Mouse (Mus musculus) heart, postnatal 4 days (tissue): Measurements from ENCODE around the gene Pcyox1. TPM values are rescaled to one million over a fixed set of nuclear protein-coding genes. Genes with fewer than 3 reads are reported as not detected.
"Not testable (repeated sequence)": the region's sequence is repeated elsewhere in the genome, so short reads cannot be mapped to it uniquely, and the experiment has no call there.

Experiments
- DNase-seq: peaks from one replicate; pipeline ENCODE4 v3.0.0; 2021
- total RNA-seq, 2 experiments: library from RNA; stranded (reverse); gene quantifications; 2 replicates each; pipeline ENCODE4 v1.2.3; 2021

Gene Pcyox1
- total RNA-seq, 2 experiments from 2014 or later = 52.5 TPM

DNA sequence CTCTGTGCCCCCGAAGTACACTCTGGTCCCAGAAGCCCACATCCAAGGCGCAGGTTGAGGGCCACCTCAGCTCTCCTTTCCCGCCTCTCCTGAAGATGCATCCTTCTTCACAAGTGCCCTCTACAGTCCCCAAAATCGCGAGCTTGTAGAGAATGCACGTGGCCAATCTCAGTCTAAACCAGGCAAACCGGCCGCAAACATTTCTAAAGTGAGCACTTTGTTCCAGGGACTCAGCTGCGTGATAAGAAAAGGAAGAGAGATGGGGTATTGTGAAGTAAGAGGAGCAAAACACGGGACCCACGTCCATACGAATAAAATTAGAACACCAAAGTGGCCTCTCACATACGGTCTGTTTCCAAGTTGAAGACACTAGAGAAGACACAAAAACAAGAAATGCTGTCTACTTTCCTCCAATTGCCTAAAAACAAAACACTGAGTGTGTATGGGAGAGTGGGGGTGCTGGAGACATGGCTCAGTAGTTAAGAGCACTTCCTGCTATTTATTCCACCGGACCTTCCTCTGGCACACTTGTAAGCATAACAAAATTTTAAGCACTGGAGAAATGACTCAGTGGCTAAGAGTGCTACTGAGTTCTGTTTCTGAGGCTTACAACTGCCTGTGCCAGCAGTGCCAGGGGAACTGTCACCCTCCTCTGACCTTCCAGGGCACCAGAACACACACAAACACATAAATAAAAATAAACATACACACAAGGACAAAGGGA, 465 bp upstream of the Pcyox1 start:
- DNase-seq = no peak

- DNase-seq = no peak
Observed at GRCm38 (mm10) chr6:86395969-86396368, 985 bp downstream of the Pcyox1 start.

DNA sequence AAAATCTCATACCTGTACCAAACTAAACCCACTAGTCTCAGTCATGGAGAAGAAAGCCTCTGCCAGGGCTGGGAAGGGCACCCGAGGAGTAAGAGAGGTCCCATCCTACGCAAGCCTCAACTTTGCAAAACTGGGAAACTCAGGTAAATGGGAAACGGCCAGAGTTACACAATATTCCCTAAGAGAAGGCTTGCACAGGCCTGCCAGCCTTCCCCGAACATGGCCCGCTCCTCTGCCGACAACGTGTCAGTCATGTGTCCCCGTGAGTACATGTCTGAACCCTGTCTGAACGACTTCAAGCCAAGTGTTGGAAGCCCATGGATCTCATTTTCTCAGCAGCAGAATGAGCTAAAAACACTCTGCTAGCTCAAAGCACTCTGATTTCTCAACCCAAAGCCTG, 1.9 kb downstream of the Pcyox1 start:
- no peak for DNase-seq

DNA sequence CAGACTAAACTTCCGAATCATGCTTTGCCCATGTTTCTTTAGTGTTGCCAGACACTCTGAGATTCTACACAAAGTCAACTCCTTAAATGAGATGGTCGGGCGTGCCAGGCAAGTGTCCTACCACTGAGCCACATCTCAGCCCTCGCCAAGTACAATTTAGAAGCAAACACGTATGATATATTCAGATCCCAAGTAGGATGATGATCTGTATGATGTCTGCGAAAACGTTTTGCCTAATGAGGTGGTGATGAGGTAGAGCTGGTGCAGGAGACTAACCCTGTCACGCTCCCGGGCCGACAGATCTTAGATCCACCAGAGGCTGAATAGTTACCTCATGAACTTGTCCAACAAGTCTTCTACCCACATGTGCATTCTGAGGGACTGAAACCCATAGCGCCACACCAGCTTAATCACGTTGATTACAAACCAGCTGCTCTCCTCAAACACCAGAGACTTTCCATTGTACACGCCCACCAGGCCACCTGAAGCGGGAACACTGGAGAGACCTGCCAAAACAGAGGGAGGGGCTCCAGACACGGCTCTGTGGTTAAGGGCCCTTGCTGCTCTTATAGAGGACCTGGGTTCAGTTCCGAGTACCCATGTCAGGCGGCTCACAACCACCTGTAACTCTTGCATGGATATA, 2.8 kb downstream of the Pcyox1 start:
- DNase-seq = no peak

DNA sequence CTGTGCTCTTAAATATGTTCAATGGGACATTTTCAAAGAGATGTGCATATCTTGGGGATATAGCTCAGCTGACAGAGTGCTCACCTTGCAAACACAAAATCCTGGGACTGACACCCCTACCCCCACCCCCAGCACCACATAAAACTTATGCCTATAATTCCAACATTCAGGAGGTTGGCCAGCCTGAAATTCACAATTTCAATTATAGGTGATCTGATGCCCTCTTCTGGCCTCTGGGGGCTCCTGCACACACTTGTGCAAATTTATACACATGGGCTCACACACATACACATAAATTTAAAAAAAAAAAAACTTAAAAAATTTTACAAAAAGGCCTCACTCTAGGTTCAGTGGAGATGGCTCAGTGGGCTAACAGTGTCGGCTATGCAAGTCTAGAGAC, 3.8 kb downstream of the Pcyox1 start:
- DNase-seq = no peak

GRCm38 (mm10) chr6:86391326-86391725, 5.6 kb downstream of the Pcyox1 start:
- DNase-seq = no peak

DNA sequence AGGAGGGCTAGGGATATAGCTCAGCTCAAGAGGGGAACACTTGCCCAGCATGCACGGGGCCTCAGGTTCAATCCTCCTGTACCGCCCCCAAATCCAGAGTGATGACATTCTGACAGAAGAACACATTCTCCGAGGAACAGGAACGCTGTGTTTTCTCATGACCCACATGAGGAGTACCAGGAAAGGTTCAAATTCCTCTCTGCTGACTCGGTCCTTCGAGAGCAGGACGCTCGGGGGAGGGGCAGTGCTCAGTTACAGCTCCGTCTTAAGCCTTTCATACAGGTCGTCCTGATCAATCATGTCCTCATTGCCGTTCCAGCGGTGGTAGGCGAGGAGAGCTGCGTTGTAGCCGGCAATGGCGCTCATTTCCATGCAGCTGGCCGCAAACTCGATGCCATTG, 8.5 kb downstream of the Pcyox1 start:
- no peak for DNase-seq

DNA sequence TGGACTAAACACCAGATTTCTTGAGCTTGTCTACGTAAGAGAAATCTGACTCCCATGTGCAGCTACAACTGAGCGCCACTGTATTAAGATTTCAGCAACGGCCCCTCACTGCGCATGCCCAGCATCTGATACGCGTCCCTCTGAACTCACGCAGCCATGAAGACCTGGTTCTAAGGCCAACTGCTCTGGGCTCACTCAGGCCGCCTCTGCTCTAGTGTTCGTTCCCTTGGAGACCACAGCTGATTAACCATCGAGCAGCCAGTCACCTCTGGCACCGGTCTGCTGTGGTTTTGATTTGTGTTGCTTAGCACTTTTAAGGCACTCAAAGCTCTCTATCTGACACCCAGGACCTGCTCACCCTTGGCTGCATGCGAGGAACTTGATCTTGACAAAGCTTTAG, 9.6 kb downstream of the Pcyox1 start:
- DNase-seq = no peak

DNA sequence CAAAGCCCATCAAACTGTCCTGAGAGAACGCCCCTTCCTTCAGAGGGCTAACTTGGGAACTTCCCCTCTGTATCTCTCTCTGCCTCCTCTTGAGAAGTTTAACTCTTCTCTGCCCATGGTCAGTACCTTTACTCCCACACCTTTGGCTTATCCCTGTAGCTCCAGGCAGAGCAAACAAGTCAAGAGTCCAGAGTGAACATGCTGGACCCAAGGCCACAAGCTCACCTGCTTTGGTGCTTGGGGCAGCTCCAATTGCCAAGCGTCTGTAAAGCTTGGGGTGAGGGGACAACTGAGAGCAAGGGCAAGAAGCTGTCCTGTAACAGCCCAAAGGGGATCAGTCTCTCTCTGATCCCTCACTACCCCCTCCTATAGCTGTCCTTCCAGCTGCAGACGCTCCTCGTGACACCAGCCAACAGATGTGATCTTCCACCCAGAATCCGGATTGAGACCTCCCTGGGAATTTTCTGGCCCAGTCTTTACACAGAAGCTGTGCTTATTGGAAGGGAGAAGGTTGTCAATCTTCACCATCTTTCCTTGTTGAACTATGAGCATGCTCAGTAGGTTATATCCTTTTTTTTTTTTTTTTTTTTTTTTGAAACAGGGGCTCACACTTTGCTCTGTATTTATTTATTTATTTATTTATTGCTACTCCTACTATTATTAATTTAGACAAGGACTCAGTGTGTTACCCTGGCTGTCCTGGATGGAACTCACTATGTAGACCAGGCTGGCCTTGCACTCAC, 11.4 kb downstream of the Pcyox1 start:
- DNase-seq = no peak

DNA sequence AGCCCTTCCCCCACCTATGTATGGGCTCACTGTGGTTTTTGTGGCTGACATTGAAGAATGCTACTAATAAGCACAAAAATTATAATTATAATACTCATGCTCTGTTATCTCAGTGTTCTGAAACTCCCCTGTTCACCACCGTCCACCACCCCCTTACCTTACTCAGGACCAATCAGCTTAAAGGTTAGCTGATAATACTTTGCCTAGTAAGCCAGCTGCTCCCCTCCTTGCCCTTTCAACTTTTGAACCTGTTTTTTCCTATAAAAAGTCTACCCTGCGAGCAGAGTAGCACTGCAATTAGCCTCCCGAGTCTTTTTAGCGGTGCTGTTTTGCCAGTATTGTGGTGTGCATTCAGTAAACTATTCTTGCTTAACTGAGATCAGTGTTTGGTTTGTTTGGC, 12.3 kb downstream of the Pcyox1 start:
- DNase-seq = no peak

DNA sequence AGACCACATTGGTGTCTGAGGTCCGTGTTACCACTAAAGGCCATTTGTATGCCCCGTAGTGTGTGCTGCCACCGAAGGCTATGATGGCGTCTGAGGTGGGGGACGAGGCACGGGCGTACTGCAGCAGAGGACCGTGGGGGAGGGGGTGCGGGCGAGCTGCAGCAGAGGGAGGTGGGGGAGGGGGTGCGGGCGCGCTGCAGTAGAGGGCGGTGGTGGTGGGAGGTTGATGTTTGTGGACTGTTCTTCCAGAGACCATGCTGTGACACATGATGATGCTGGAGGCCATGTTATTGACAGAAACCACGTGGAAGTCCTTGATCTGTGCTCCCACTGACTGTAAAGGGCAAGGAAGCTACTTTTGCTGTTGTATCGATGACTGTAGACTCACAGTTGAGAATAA, 13.6 kb downstream of the Pcyox1 start:
- DNase-seq = no peak

DNA sequence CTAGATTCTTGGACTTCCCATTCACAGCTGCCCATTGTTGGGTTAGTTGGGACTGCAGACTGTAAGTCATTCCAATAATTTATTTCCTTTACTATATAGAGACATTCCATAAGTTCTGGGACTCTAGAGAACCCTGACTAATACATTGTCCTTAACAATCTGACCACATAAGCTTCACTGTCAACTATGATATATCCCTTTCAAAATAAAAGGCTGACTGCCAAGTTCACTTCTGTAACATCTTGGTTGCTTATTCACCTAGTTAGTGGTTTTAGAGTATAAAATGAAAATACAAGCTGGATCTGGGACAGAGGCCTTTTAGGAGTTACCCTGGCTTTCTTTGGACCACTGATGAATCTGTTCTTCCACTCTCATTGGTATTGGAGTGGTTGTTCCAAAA, 14.4 kb downstream of the Pcyox1 start:
- no peak for DNase-seq

- not testable (repeated sequence) for DNase-seq
Observed at GRCm38 (mm10) chr6:86380112-86380511, 16.8 kb downstream of the Pcyox1 start.

DNA sequence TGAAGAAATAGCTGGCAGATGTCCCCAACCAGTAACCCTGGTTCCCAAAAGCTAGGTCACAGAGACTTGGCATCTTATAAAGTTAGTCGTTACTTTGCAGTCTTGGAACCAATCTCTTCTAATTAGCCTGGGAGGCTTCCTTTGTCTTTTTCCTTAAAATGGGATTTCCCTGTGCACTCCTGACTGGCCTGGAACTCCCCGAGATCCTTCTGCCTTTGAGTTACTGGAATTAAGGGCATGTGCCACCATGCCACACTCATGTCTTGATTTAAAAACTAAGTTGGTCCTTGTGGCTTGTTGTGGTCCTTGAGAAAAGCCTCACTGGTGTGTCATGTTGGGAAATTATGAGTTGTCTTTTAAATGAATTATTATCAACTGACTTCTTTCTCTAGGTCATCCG, 18.6 kb downstream of the Pcyox1 start:
- DNase-seq = no peak

GRCm38 (mm10) chr6:86373556-86373955, 23.4 kb downstream of the Pcyox1 start:
- no peak for DNase-seq

- no peak for DNase-seq
Observed at GRCm38 (mm10) chr6:86371950-86372516, 24.9 kb downstream of the Pcyox1 start.

DNA sequence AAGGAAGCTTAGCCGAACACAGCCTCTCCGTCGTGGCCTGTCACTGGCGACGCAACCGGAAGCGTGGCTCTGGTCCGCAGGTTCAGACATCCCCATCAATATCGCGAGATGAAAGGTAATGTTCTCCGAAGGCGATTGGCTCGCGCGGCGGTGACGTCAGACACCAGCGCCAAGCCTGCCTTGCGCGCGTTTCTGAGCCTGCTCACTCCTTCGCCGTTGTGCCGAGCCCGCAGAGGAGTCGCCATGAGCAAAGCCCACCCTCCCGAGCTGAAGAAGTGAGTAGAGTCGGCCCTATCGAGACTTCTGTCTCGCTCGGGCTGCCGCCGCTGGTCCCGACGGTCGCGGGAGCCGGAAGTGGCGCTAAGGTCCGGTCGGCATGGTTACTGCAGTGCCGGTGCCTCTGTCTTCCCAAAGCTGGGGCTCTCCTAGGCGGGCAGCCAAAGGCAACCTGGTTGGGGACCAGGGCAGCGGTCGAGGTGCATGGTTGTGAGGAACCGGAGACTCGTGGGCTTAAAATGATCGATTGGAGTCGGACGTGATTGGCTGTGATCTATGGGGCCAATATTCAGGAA, 25.5 kb downstream of the Pcyox1 start:
- peak; percentile 96 for DNase-seq

DNA sequence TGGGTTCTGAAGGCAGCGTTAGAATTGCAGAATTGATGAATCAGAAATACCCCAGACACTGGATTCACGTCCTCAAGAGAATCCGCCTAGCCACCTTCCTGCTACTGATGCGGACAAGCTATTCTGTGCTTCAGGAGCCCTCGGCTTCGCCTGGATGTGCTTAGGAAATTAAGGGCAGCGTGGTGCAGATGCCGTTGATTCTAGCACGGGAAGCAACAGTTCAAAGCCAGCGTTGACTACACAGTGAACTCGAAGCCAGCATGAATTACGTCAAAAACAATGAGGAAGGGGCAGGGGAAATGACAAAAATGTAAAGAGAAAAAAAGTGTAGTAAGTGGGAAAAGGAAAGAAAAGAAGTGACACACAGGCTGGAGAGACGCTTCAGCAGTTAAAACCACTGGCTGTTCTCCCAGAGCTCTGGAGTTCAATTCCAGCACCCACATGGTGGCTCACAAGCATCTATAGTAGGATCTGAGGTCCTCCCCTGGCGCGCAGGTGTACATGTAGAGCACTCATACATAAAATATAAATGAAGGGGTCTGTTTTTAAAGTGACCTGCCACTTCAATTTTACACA, 26.1 kb downstream of the Pcyox1 start, which contains the start of gene Snrpg:
Gene Snrpg (plus strand): TSS at position 541 of the 576 bp plus-strand sequence.
- peak; percentile 11 for DNase-seq

DNA sequence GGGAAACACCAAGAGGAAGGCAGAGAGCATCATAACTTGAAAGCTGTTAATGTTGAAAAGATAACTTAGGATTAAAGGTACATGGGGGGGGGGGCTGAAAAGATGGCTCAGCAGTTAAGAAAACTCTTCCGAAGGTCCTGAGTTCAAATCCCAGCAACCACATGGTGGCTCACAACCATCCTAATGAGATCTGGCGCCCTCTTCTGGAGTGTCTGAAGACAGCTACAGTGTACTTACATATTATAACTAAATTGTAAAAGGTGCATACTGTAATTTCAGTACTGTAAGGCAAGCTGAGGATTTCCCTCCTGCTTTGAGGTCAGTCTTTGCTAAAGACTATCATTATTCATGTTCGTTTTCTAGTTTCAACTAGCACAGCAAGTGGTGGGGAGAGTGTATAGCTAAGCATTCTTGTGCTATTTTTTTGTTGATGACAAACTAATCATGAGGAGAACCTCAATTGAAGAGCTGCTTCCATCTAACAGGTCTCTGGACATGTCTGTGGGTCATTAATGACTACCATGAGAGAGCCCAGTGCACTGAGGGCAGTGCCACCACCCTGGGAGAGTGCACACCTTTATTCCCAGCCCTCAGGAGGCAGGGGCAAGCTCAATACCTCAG, 26.8 kb downstream of the Pcyox1 start:
- peak; percentile 22 for DNase-seq

- DNase-seq = no peak
Observed at GRCm38 (mm10) chr6:86368479-86368878, 28.5 kb downstream of the Pcyox1 start.

- DNase-seq = no peak
Observed at GRCm38 (mm10) chr6:86366853-86367249, 30.1 kb downstream of the Pcyox1 start.
